Mouse (Mus musculus) forebrain, embryonic 16.5 days (tissue): Measurements from ENCODE around the gene Fem1b. TPM values are rescaled to one million over a fixed set of nuclear protein-coding genes. Genes with fewer than 3 reads are reported as not detected.
"Not testable (repeated sequence)": the region's sequence is repeated elsewhere in the genome, so short reads cannot be mapped to it uniquely, and the experiment has no call there.

Experiments
- ATAC-seq: fragments of 200-750 bp; cut with Nextera tagmentation; 2 replicates; pipeline ENCODE4 v1.8.0; 2017; ENCODE audit warnings: mild to moderate bottlenecking, moderate library complexity
- H3K27ac ChIP-seq: fragments of 300-500 bp; sonication (generic); 2 replicates; pipeline ENCODE4 v1.5.1; 2014; ENCODE audit warnings: low read length, control low read depth
- H3K27me3 ChIP-seq: fragments of 300-500 bp; sonication (generic); replicated peaks from 2 replicates; pipeline ENCODE4 v1.6.1; 2014; ENCODE audit warnings: low read length; ENCODE audit not compliant: control insufficient read depth, insufficient read depth
- H3K36me3 ChIP-seq: fragments of 300-500 bp; sonication (generic); 2 replicates; pipeline ENCODE4 v1.6.1; 2014; ENCODE audit not compliant: control insufficient read depth, insufficient read depth
- H3K4me1 ChIP-seq: fragments of 300-500 bp; sonication (generic); replicated peaks from 2 replicates; pipeline ENCODE4 v1.6.1; 2014; ENCODE audit warnings: low read length; ENCODE audit not compliant: control insufficient read depth, insufficient read depth
- H3K4me2 ChIP-seq: fragments of 300-500 bp; sonication (generic); 2 replicates; pipeline ENCODE4 v1.6.1; 2014; ENCODE audit warnings: mild to moderate bottlenecking, low read length, control low read depth
- H3K4me3 ChIP-seq: fragments of 300-500 bp; sonication (generic); replicated peaks from 2 replicates; pipeline ENCODE4 v1.5.1; 2014; ENCODE audit warnings: mild to moderate bottlenecking, low read length, control low read depth
- H3K9ac ChIP-seq: fragments of 300-500 bp; sonication (generic); replicated peaks from 2 replicates; pipeline ENCODE4 v1.6.1; 2014; ENCODE audit warnings: low read depth, low read length, control low read depth
- H3K9me3 ChIP-seq: fragments of 300-500 bp; sonication (generic); 2 replicates; pipeline ENCODE4 v1.6.1; 2016; ENCODE audit warnings: low read length; ENCODE audit not compliant: control insufficient read depth
- WGBS: fragments of 180-500 bp; shearing (Covaris S2); extraction: QIAGEN DNeasy Blood & Tissue Kit; methylation state at CpG from one replicate; pipeline ENCODE4 v1.1.7; 2014; 5-methylcytosine and 5-hydroxymethylcytosine counted together
- polyA plus RNA-seq: library from polyadenylated mRNA; unstranded; fragments of >200 nt; fragmentation: Nextera tagmentation; extraction: Ambion mirVana; gene quantifications from 2 replicates; pipeline ENCODE4 v1.2.1, GENCODE M21; 2015

Fem1b gene
- polyA plus RNA-seq: 47.8 and 50.2 TPM in 2 replicates

- Histone ChIP-seq H3K9me3 (no peaks in the 10 kb centered on the region), H3K9ac (peak within 1 kb of the TSS; percentile 96), H3K4me3 (peak within 1 kb of the TSS; percentile 98), H3K27ac (peak within 1 kb of the TSS; percentile 98), H3K4me1 (peaks cover 32% of the 10 kb centered on the region), H3K27me3 (no peaks in the 10 kb centered on the region), H3K36me3 (no peaks in the 10 kb centered on the region), H3K4me2 (peak within 1 kb of the TSS; percentile 83)
- under 1% methylated on average over 60 of the region's 68 CpGs for WGBS
- ATAC-seq: peak; percentile 93
Measured at GRCm38 (mm10) chr9:62811516-62812121, at the start of gene Fem1b. TSS of gene Fem1b (minus strand) at chr9:62811934.

- no peak for ATAC-seq
- Histone ChIP-seq H3K4me1 (peaks cover 8% of the 10 kb centered on the region), H3K27ac (no peak overlapping the region), H3K9ac (no peak overlapping the region), H3K4me3 (no peak overlapping the region), H3K27me3 (no peaks in the 10 kb centered on the region), H3K36me3 (no peaks in the 10 kb centered on the region), H3K4me2 (no peak overlapping the region), H3K9me3 (no peaks in the 10 kb centered on the region)
- WGBS: 54% methylated on average over 4 of the region's 4 CpGs
Measured at GRCm38 (mm10) chr9:62860866-62861265, 49.1 kb upstream of the Fem1b start.

GRCm38 (mm10) chr9:62860102-62860501 lies 48.4 kb upstream of the Fem1b start:
- not testable (repeated sequence) for H3K9ac ChIP-seq, H3K4me2 ChIP-seq, H3K27me3 ChIP-seq, H3K4me1 ChIP-seq, H3K4me3 ChIP-seq, H3K27ac ChIP-seq, H3K9me3 ChIP-seq, ATAC-seq, H3K36me3 ChIP-seq
- WGBS: 59% methylated on average over 6 of the region's 7 CpGs

GRCm38 (mm10) chr9:62858266-62859019 lies 46.7 kb upstream of the Fem1b start:
- 54% methylated on average over 8 of the region's 8 CpGs for WGBS
- no peak overlapping the region for H3K9ac ChIP-seq
- H3K36me3 ChIP-seq: no peaks in the 10 kb centered on the region
- H3K27me3 ChIP-seq: no peaks in the 10 kb centered on the region
- H3K4me2 ChIP-seq: no peak overlapping the region
- H3K4me1 ChIP-seq: peaks cover 8% of the 10 kb centered on the region
- H3K9me3 ChIP-seq: no peaks in the 10 kb centered on the region
- ATAC-seq: no peak
- H3K4me3 ChIP-seq: no peak overlapping the region
- no peak overlapping the region for H3K27ac ChIP-seq

- Histone ChIP-seq H3K9ac (no peak within 1 kb of the TSS), H3K4me2 (no peak within 1 kb of the TSS), H3K27ac (no peak within 1 kb of the TSS)
Measured at GRCm38 (mm10) chr9:62857719-62858261, 46.1 kb upstream of the Fem1b start, which contains the start of gene Calml4. TSS of gene Calml4 (plus strand) at chr9:62858080.

GRCm38 (mm10) chr9:62857216-62857615 lies 45.5 kb upstream of the Fem1b start:
- peaks cover 8% of the 10 kb centered on the region for H3K4me1 ChIP-seq
- H3K27ac ChIP-seq: no peak overlapping the region
- no peak for ATAC-seq
- no peak overlapping the region for H3K4me2 ChIP-seq
- no peaks in the 10 kb centered on the region for H3K27me3 ChIP-seq
- no peak overlapping the region for H3K4me3 ChIP-seq
- H3K9ac ChIP-seq: no peak overlapping the region
- H3K36me3 ChIP-seq: no peaks in the 10 kb centered on the region
- no peaks in the 10 kb centered on the region for H3K9me3 ChIP-seq
- WGBS: 82% methylated on average over 9 of the region's 9 CpGs

More at GRCm38 (mm10) chr9:62857719-62858261, 46.1 kb upstream of the Fem1b start, which contains the start of gene Calml4:
- 50% methylated on average over 20 of the region's 20 CpGs for WGBS
- no peaks in the 10 kb centered on the region for H3K36me3 ChIP-seq
- no peaks in the 10 kb centered on the region for H3K27me3 ChIP-seq
- H3K4me1 ChIP-seq: peaks cover 8% of the 10 kb centered on the region
- ATAC-seq: no peak
- H3K9me3 ChIP-seq: no peaks in the 10 kb centered on the region
- H3K4me3 ChIP-seq: no peak within 1 kb of the TSS

GRCm38 (mm10) chr9:62854483-62854882 lies 42.7 kb upstream of the Fem1b start:
- Histone ChIP-seq H3K27me3 (no peaks in the 10 kb centered on the region), H3K27ac (no peak overlapping the region), H3K4me1 (peaks cover 8% of the 10 kb centered on the region), H3K4me3 (no peak overlapping the region), H3K9me3 (no peaks in the 10 kb centered on the region), H3K9ac (no peak overlapping the region), H3K4me2 (no peak overlapping the region), H3K36me3 (no peaks in the 10 kb centered on the region)
- no peak for ATAC-seq
- 57% methylated on average over 4 of the region's 4 CpGs for WGBS

GRCm38 (mm10) chr9:62851571-62851970 lies 39.8 kb upstream of the Fem1b start:
- no peaks in the 10 kb centered on the region for H3K27me3 ChIP-seq
- no peak overlapping the region for H3K9ac ChIP-seq
- H3K4me1 ChIP-seq: peaks cover 2% of the 10 kb centered on the region; the same call in 1 of the 2 replicates
- H3K27ac ChIP-seq: no peak overlapping the region
- no peaks in the 10 kb centered on the region for H3K36me3 ChIP-seq
- no peak overlapping the region for H3K4me2 ChIP-seq
- WGBS: 79% methylated on average over 2 of the region's 2 CpGs
- no peak for ATAC-seq
- H3K9me3 ChIP-seq: no peaks in the 10 kb centered on the region
- no peak overlapping the region for H3K4me3 ChIP-seq

- Histone ChIP-seq H3K27ac (no peak overlapping the region), H3K9ac (no peak overlapping the region), H3K4me2 (no peak overlapping the region), H3K27me3 (no peaks in the 10 kb centered on the region), H3K36me3 (no peaks in the 10 kb centered on the region), H3K9me3 (no peaks in the 10 kb centered on the region), H3K4me1 (peaks cover 2% of the 10 kb centered on the region; the same call in 1 of the 2 replicates), H3K4me3 (no peak overlapping the region)
- WGBS: 78% methylated on average over 3 of the region's 3 CpGs
- no peak for ATAC-seq
Measured at GRCm38 (mm10) chr9:62848641-62849040, 36.9 kb upstream of the Fem1b start.
